Mouse (Mus musculus): ENCODE data around the gene Myo15b. TPM values are rescaled to one million over a fixed set of nuclear protein-coding genes. Genes with fewer than 3 reads are reported as not detected.
"Not testable (repeated sequence)": the region's sequence is repeated elsewhere in the genome, so short reads cannot be mapped to it uniquely, and the experiment has no call there.

The Myo15b gene
- total and polyA plus RNA-seq, 2 experiments from 2014 or later: 0.09 TPM; not detected in 1

- no peak for TF ChIP-seq CTCF (IDR thresholded peaks at IDR 0.05)
- Histone ChIP-seq H3K4me2 (ENCODE audit: low read depth, low read length, poor library complexity, severe bottlenecking) (no peak overlapping the region), H3K27ac (ENCODE audit: low read depth, low read length) (no peak overlapping the region), H3K9me3 (ENCODE audit: low read length) (no peaks in the 10 kb centered on the region), H3K9ac (replicated peaks; ENCODE audit: low read length, poor library complexity, severe bottlenecking) (no peak overlapping the region), H3K36me3 (ENCODE audit: insufficient read depth, low read length) (no peaks in the 10 kb centered on the region), H3K27me3 (ENCODE audit: insufficient read depth, low read length) (peaks cover 19% of the 10 kb centered on the region), H3K4me3 (ENCODE audit: low read depth, low read length) (no peak overlapping the region), H3K4me1 (ENCODE audit: insufficient read depth, low read length) (no peaks in the 10 kb centered on the region)
- no peak for ATAC-seq (ENCODE audit: low FRiP score)
- DNase-seq (ENCODE audit: low spot score): no peak
- 71% methylated on average over 6 of the region's 6 CpGs for WGBS
Observed at GRCm38 (mm10) chr11:115854674-115855073, 3.5 kb upstream of the Myo15b start.

- H3K27ac ChIP-seq (ENCODE audit: low read depth, low read length); H3K9me3 ChIP-seq (ENCODE audit: low read length); H3K4me2 ChIP-seq (ENCODE audit: low read depth, low read length, poor library complexity, severe bottlenecking); H3K36me3 ChIP-seq (ENCODE audit: insufficient read depth, low read length); H3K4me3 ChIP-seq (ENCODE audit: low read depth, low read length); H3K4me1 ChIP-seq (ENCODE audit: insufficient read depth, low read length); DNase-seq (ENCODE audit: low spot score); H3K9ac ChIP-seq (replicated peaks; ENCODE audit: low read length, poor library complexity, severe bottlenecking); ATAC-seq (ENCODE audit: low FRiP score): not testable (repeated sequence)
- WGBS: 90% methylated on average over 4 of the region's 4 CpGs
- H3K27me3 ChIP-seq (ENCODE audit: insufficient read depth, low read length): peaks cover 42% of the 10 kb centered on the region
Observed at GRCm38 (mm10) chr11:115857146-115857545, 1.1 kb upstream of the Myo15b start.

GRCm38 (mm10) chr11:115857936-115858335 is 270 bp upstream of the Myo15b start:
- Histone ChIP-seq H3K27ac (ENCODE audit: low read depth, low read length) (no peak overlapping the region), H3K27me3 (ENCODE audit: insufficient read depth, low read length) (peaks cover 48% of the 10 kb centered on the region), H3K9me3 (ENCODE audit: low read length) (no peaks in the 10 kb centered on the region), H3K4me1 (ENCODE audit: insufficient read depth, low read length) (no peaks in the 10 kb centered on the region), H3K36me3 (ENCODE audit: insufficient read depth, low read length) (no peaks in the 10 kb centered on the region), H3K9ac (replicated peaks; ENCODE audit: low read length, poor library complexity, severe bottlenecking) (no peak overlapping the region), H3K4me2 (ENCODE audit: low read depth, low read length, poor library complexity, severe bottlenecking) (no peak overlapping the region), H3K4me3 (ENCODE audit: low read depth, low read length) (no peak overlapping the region)
- DNase-seq (ENCODE audit: low spot score) (no peak), ATAC-seq (ENCODE audit: low FRiP score) (no peak)
- WGBS: 39% methylated on average over 13 of the region's 13 CpGs
- TF ChIP-seq CTCF (IDR thresholded peaks at IDR 0.05): no peak

- H3K27me3 ChIP-seq (ENCODE audit: insufficient read depth, low read length): peaks cover 49% of the 10 kb centered on the region
- DNase-seq (ENCODE audit: low spot score) (peak; percentile 71), ATAC-seq (ENCODE audit: low FRiP score) (peak; percentile 69; the same call in 1 of the 2 replicates)
- no peaks in the 10 kb centered on the region for H3K4me1 ChIP-seq (ENCODE audit: insufficient read depth, low read length)
- no peaks in the 10 kb centered on the region for H3K9me3 ChIP-seq (ENCODE audit: low read length)
- peak overlapping the region; percentile 27; the same call in 1 of the 2 replicates for H3K4me3 ChIP-seq (ENCODE audit: low read depth, low read length)
- H3K27ac ChIP-seq (ENCODE audit: low read depth, low read length): no peak overlapping the region
- WGBS: 2% methylated on average over 69 of the region's 75 CpGs
- H3K36me3 ChIP-seq (ENCODE audit: insufficient read depth, low read length): no peaks in the 10 kb centered on the region
- peak; percentile 68 for TF ChIP-seq CTCF (IDR thresholded peaks at IDR 0.05)
- peak overlapping the region; percentile 44 for H3K4me2 ChIP-seq (ENCODE audit: low read depth, low read length, poor library complexity, severe bottlenecking)
- H3K9ac ChIP-seq (replicated peaks; ENCODE audit: low read length, poor library complexity, severe bottlenecking): no peak overlapping the region
Observed at GRCm38 (mm10) chr11:115859143-115859945, 1.1 kb downstream of the Myo15b start.

GRCm38 (mm10) chr11:115863895-115864294 is 5.7 kb downstream of the Myo15b start:
- ATAC-seq (ENCODE audit: low FRiP score) (no peak), DNase-seq (ENCODE audit: low spot score) (no peak)
- H3K9ac ChIP-seq (replicated peaks; ENCODE audit: low read length, poor library complexity, severe bottlenecking): no peak overlapping the region
- H3K27ac ChIP-seq (ENCODE audit: low read depth, low read length): no peak overlapping the region
- no peaks in the 10 kb centered on the region for H3K9me3 ChIP-seq (ENCODE audit: low read length)
- peak; percentile 32 for TF ChIP-seq CTCF (IDR thresholded peaks at IDR 0.05)
- H3K36me3 ChIP-seq (ENCODE audit: insufficient read depth, low read length): no peaks in the 10 kb centered on the region
- 88% methylated on average over 8 of the region's 8 CpGs for WGBS
- H3K4me1 ChIP-seq (ENCODE audit: insufficient read depth, low read length): no peaks in the 10 kb centered on the region
- H3K4me2 ChIP-seq (ENCODE audit: low read depth, low read length, poor library complexity, severe bottlenecking): no peak overlapping the region
- no peak overlapping the region for H3K4me3 ChIP-seq (ENCODE audit: low read depth, low read length)
- peaks cover 38% of the 10 kb centered on the region for H3K27me3 ChIP-seq (ENCODE audit: insufficient read depth, low read length)

- no peak overlapping the region for H3K27ac ChIP-seq (ENCODE audit: low read depth, low read length)
- 85% methylated on average over 8 of the region's 8 CpGs for whole genome bisulfite sequencing
- H3K36me3 ChIP-seq (ENCODE audit: insufficient read depth, low read length): no peaks in the 10 kb centered on the region
- H3K4me3 ChIP-seq (ENCODE audit: low read depth, low read length): no peak overlapping the region
- no peak overlapping the region for H3K4me2 ChIP-seq (ENCODE audit: low read depth, low read length, poor library complexity, severe bottlenecking)
- no peaks in the 10 kb centered on the region for H3K9me3 ChIP-seq (ENCODE audit: low read length)
- no peak for DNase-seq (ENCODE audit: low spot score)
- no peaks in the 10 kb centered on the region for H3K27me3 ChIP-seq (ENCODE audit: insufficient read depth, low read length)
- H3K9ac ChIP-seq (replicated peaks; ENCODE audit: low read length, poor library complexity, severe bottlenecking): no peak overlapping the region
- no peak for TF ChIP-seq CTCF (IDR thresholded peaks at IDR 0.05)
- no peaks in the 10 kb centered on the region for H3K4me1 ChIP-seq (ENCODE audit: insufficient read depth, low read length)
- ATAC-seq (ENCODE audit: low FRiP score): no peak
Observed at GRCm38 (mm10) chr11:115869393-115869792, 11.2 kb downstream of the Myo15b start.

All from midbrain, postnatal 0 days (tissue).